Mouse (Mus musculus) MEL (cell line): ENCODE results near the gene Dennd6a. TPM values are rescaled to one million over a fixed set of nuclear protein-coding genes. Genes with fewer than 3 reads are reported as not detected.

ENCODE experiments used
- DNase-seq: peaks from one replicate; pipeline ENCODE4 v3.0.0; 2011; ENCODE audit warnings: low read depth, low spot score
- H3K27ac ChIP-seq: 2 replicates; pipeline ENCODE4 v1.5.1; 2012; ENCODE audit warnings: low read depth, mild to moderate bottlenecking, control low read depth, low read length, moderate library complexity; ENCODE audit not compliant: control insufficient read depth
- H3K27me3 ChIP-seq, 2 experiments: fragments of 150-350 bp in 1 of 2; sonication (generic) in 1 of 2; 2 replicates each; pipeline ENCODE4 v1.6.1; 2012; ENCODE audit warnings: low read length in 2 of 2, mild to moderate bottlenecking in 2 of 2, improper control_type of control experiment in 1 of 2, moderate library complexity in 1 of 2; ENCODE audit not compliant: insufficient read depth in 2 of 2, control insufficient read depth in 1 of 2
- H3K36me3 ChIP-seq, 2 experiments: 2 replicates each; pipeline ENCODE4 v1.6.1; 2012 to 2014; ENCODE audit warnings: low read length in 2 of 2, improper control_type of control experiment in 1 of 2, inconsistent platforms in 1 of 2, mild to moderate bottlenecking in 1 of 2; ENCODE audit not compliant: insufficient read depth in 2 of 2, control insufficient read depth in 1 of 2
- H3K4me1 ChIP-seq, 2 experiments: fragments of 150-350 bp in 1 of 2; sonication (generic) in 1 of 2; 2 replicates each; pipeline ENCODE4 v1.6.1; 2012; ENCODE audit warnings: low read length in 2 of 2, improper control_type of control experiment in 1 of 2, mild to moderate bottlenecking in 1 of 2; ENCODE audit not compliant: insufficient read depth in 2 of 2, control insufficient read depth in 1 of 2
- H3K4me3 ChIP-seq, 2 experiments: fragments of 150-350 bp in 1 of 2; sonication (generic) in 1 of 2; 2 replicates each; pipeline ENCODE4 v1.5.1; 2012; ENCODE audit warnings: low read depth in 2 of 2, low read length in 2 of 2, mild to moderate bottlenecking in 2 of 2, moderate library complexity in 2 of 2, control low read depth in 1 of 2, improper control_type of control experiment in 1 of 2; ENCODE audit not compliant: control insufficient read depth in 1 of 2, insufficient read depth in 1 of 2
- H3K79me2 ChIP-seq: 2 replicates; pipeline ENCODE4 v1.6.1; 2012; ENCODE audit warnings: mild to moderate bottlenecking, low read length, moderate library complexity; ENCODE audit not compliant: control insufficient read depth, poor library complexity, insufficient read depth
- H3K9ac ChIP-seq: 2 replicates; pipeline ENCODE4 v1.6.1; 2012; ENCODE audit warnings: low read depth, mild to moderate bottlenecking, control low read depth, low read length, moderate library complexity; ENCODE audit not compliant: control insufficient read depth, poor library complexity, severe bottlenecking
- H3K9me3 ChIP-seq: fragments of 150-350 bp; sonication (generic); replicated peaks from 2 replicates; pipeline ENCODE4 v1.6.1; 2012; ENCODE audit warnings: mild to moderate bottlenecking, low read length, improper control_type of control experiment, moderate library complexity; ENCODE audit not compliant: insufficient read depth
- BHLHE40 ChIP-seq: IDR thresholded peaks from 2 replicates; pipeline ENCODE4 v1.6.1; 2012; ENCODE audit warnings: low read depth, mild to moderate bottlenecking, inconsistent platforms, low read length, improper control_type of control experiment, borderline replicate concordance
- CTCF ChIP-seq, 3 experiments: IDR thresholded peaks in 2 of 3; conservative IDR thresholded peaks in 1 of 3; 2 replicates each; pipeline ENCODE4 v1.5.1; 2011 to 2012; ENCODE audit warnings: low read length in 3 of 3, low read depth in 2 of 3, mild to moderate bottlenecking in 2 of 3, improper control_type of control experiment in 1 of 3, inconsistent platforms in 1 of 3, mixed read lengths in 1 of 3, moderate library complexity in 1 of 3; ENCODE audit not compliant: control insufficient read depth in 1 of 3, insufficient read depth in 1 of 3, poor library complexity in 1 of 3, severe bottlenecking in 1 of 3
- E2F4 ChIP-seq: IDR thresholded peaks from 2 replicates; pipeline ENCODE4 v1.6.1; 2011; ENCODE audit warnings: low read depth, low read length, improper control_type of control experiment, borderline replicate concordance
- EP300 ChIP-seq, 2 experiments: IDR thresholded peaks; 2 replicates each; pipeline ENCODE4 v1.6.1; 2011; ENCODE audit warnings: improper control_type of control experiment in 2 of 2, low read length in 2 of 2, low read depth in 1 of 2, mild to moderate bottlenecking in 1 of 2
- ETS1 ChIP-seq: IDR thresholded peaks from 2 replicates; pipeline ENCODE4 v1.6.1; 2012; ENCODE audit warnings: low read depth, mild to moderate bottlenecking, inconsistent platforms, low read length, improper control_type of control experiment, moderate library complexity
- GABPA ChIP-seq: IDR thresholded peaks from 2 replicates; pipeline ENCODE4 v1.6.1; 2012; ENCODE audit warnings: low read depth, mild to moderate bottlenecking, inconsistent platforms, low read length, improper control_type of control experiment, moderate library complexity
- GATA1 ChIP-seq: IDR thresholded peaks from 2 replicates; pipeline ENCODE4 v1.6.1; 2011; ENCODE audit warnings: low read depth, low read length, improper control_type of control experiment
- MAFK ChIP-seq: IDR thresholded peaks from 2 replicates; pipeline ENCODE4 v1.6.1; 2011; ENCODE audit warnings: low read depth, mild to moderate bottlenecking, low read length, improper control_type of control experiment, borderline replicate concordance
- MAX ChIP-seq: IDR thresholded peaks from 2 replicates; pipeline ENCODE4 v1.6.1; 2011; ENCODE audit warnings: low read length, improper control_type of control experiment
- MEF2A ChIP-seq: IDR thresholded peaks from 2 replicates; pipeline ENCODE4 v1.6.1; 2014; ENCODE audit warnings: low read depth, mild to moderate bottlenecking, inconsistent platforms, low read length, improper control_type of control experiment; ENCODE audit not compliant: poor library complexity, insufficient replicate concordance, severe bottlenecking; ENCODE audit errors: extremely low read depth
- MXI1 ChIP-seq: IDR thresholded peaks from 2 replicates; pipeline ENCODE4 v1.6.1; 2011; ENCODE audit warnings: mild to moderate bottlenecking, low read depth, low read length, improper control_type of control experiment
- NRF1 ChIP-seq: IDR thresholded peaks from 2 replicates; pipeline ENCODE4 v1.6.1; 2014; ENCODE audit warnings: low read depth, mild to moderate bottlenecking, inconsistent platforms, low read length, improper control_type of control experiment, moderate library complexity; ENCODE audit not compliant: poor library complexity, insufficient read depth, severe bottlenecking
- POLR2AphosphoS2 ChIP-seq: IDR thresholded peaks from 2 replicates; pipeline ENCODE4 v1.6.1; 2011; ENCODE audit warnings: low read length, improper control_type of control experiment
- POLR2AphosphoS5 ChIP-seq: IDR thresholded peaks from 2 replicates; pipeline ENCODE4 v1.6.1; 2012; ENCODE audit warnings: low read depth, borderline replicate concordance, mild to moderate bottlenecking, inconsistent platforms, low read length, moderate library complexity, mixed read lengths
- SIN3A ChIP-seq: IDR thresholded peaks from 2 replicates; pipeline ENCODE4 v1.6.1; 2012; ENCODE audit warnings: low read length, improper control_type of control experiment, inconsistent platforms
- SMC3 ChIP-seq: IDR thresholded peaks from 2 replicates; pipeline ENCODE4 v1.6.1; 2011; ENCODE audit warnings: low read depth, low read length, improper control_type of control experiment
- TAL1 ChIP-seq: IDR thresholded peaks from 2 replicates; pipeline ENCODE4 v1.6.1; 2012; ENCODE audit warnings: mild to moderate bottlenecking, inconsistent platforms, low read length, moderate library complexity, mixed read lengths
- TCF12 ChIP-seq: IDR thresholded peaks from 2 replicates; pipeline ENCODE4 v1.6.1; 2014; ENCODE audit warnings: low read depth, mild to moderate bottlenecking, inconsistent platforms, low read length, improper control_type of control experiment, moderate library complexity
- ZC3H11A ChIP-seq: IDR thresholded peaks from 2 replicates; pipeline ENCODE4 v1.6.1; 2012; ENCODE audit warnings: low read depth, mild to moderate bottlenecking, inconsistent platforms, low read length, improper control_type of control experiment
- ZKSCAN1 ChIP-seq: IDR thresholded peaks from 2 replicates; pipeline ENCODE4 v1.6.1; 2012; ENCODE audit warnings: low read depth, mild to moderate bottlenecking, inconsistent platforms, low read length, improper control_type of control experiment, moderate library complexity
- ZMIZ1 ChIP-seq: IDR thresholded peaks from 2 replicates; pipeline ENCODE4 v1.6.1; 2012; ENCODE audit warnings: low read depth, mild to moderate bottlenecking, inconsistent platforms, low read length, improper control_type of control experiment, moderate library complexity
- ZNF384 ChIP-seq: IDR thresholded peaks from 2 replicates; pipeline ENCODE4 v1.6.1; 2012; ENCODE audit warnings: low read depth, mild to moderate bottlenecking, inconsistent platforms, low read length, improper control_type of control experiment
- polyA plus RNA-seq, 2 experiments: library from polyadenylated mRNA; stranded (reverse) in 1 of 2; unstranded in 1 of 2; fragments of >175 nt in 1 of 2; fragments of >200 nt in 1 of 2; gene quantifications; 2 replicates each; pipeline versions ENCODE4 v1.2.1 to v1.2.4; 2012; ENCODE audit warnings: low replicate concordance in 2 of 2, low read depth in 1 of 2; ENCODE audit not compliant: insufficient read length in 2 of 2, insufficient read depth in 1 of 2, missing spikeins in 1 of 2
- total RNA-seq: library from RNA; depleted of rRNA; stranded (reverse); fragments of 300-350 nt; gene quantifications from 2 replicates; pipeline ENCODE4 v1.2.3, GENCODE M21; 2012

Dennd6a gene
- total and polyA plus RNA-seq, 3 experiments, result 13.1 to 40.0 (median 13.6) TPM

DNA sequence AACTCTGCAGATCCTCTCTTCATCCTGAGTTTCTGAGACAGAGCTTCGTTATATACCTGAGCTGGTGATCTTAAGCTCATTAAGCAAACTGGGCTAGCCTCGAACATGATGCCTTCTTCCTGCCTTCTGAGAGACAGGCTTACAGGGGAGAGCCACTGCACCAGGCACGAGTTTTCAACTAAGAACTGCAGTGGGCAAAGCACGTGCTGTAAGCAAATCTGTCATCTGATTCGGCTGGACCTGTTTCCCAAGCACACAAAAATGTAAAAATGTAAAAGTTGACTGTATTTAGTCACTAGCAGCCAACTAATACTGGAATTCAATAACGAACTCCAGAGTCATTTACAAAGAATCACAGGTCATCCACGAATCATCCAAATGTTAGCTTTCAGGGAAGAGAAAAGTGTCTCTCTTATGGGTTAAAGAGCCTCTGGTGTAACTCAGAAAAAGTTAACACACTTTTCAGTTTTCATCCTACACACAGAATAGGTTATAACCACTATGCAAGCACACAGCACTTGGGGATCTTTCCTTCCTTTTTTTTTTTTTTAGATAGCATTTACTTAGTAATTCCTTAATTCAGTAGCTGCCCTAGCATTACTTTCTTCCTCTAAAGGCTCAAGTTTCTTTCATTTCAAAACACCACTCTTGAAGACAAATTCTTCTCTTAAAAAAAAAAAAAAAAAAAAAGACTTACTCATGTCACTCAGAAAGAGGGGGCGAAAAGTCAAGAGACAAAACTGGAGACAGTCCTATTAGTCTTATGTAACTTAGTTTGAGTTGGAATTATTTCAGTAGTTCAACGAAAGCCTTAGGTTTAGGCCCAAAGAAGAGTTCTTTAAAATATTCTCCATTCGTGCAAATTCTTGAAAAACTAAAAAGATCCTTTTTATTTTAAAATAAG lies 42.0 kb upstream of the Dennd6a start:
- H3K9ac ChIP-seq, result peak overlapping the region; percentile 46
- H3K27ac ChIP-seq, result no peak overlapping the region; the same call in 1 of the 2 replicates
- peak; percentile 48 for DNase-seq
- peaks cover 9 to 23% of the 10 kb centered on the region in 2 experiments for H3K4me1 ChIP-seq
- H3K27me3 ChIP-seq, result no peaks in the 10 kb centered on the region
- TF ChIP-seq TAL1, result no peak
- TF ChIP-seq MAFK, result no peak
- TF ChIP-seq BHLHE40, result peak; percentile 52; the same call in 1 of the 2 replicates
- no peak for TF ChIP-seq NRF1
- TF ChIP-seq EP300 (IDR thresholded peaks at IDR 0.05; ENCODE audit: low read depth in 1 of 2, low read length in 2 of 2), result no peak
- peak; percentile 87 for TF ChIP-seq MXI1
- peak; percentile 91 for TF ChIP-seq ZNF384
- no peak for TF ChIP-seq E2F4
- peak; percentile 72; the same call in 1 of the 2 replicates for TF ChIP-seq MAX
- TF ChIP-seq TCF12, result no peak
- no peak for TF ChIP-seq MEF2A
- TF ChIP-seq POLR2AphosphoS5, result no peak
- no peak for TF ChIP-seq ZKSCAN1
- no peak for TF ChIP-seq ETS1
- TF ChIP-seq, all 39 proteins: peak for 4
- Histone ChIP-seq H3K9me3 (no peaks in the 10 kb centered on the region), H3K79me2 (peaks cover 65% of the 10 kb centered on the region), H3K4me3 (peak overlapping the region; percentile 46 to 77), H3K36me3 (peaks cover 5 to 41% of the 10 kb centered on the region in 2 experiments)

DNA sequence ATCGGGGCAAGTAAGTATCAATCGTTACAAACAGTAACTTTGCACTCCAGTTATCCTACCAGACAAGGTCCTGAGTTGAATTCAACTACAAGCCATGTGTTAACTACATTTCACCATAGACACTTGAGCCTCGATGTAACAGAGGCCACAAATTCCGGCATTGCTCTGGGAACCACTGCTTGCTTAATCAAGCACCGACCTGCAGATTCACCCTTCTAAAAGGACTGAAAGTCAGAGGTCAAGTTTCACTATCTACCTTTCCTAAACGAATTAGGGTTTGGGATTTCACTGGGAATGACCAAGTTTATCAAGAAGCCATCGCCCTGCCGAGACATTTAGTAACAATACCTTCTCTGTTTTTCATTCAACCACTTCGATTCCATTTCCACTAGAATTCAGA lies 40.9 kb upstream of the Dennd6a start:
- peak overlapping the region; percentile 17 for H3K27ac ChIP-seq
- TF ChIP-seq NRF1, result no peak
- TF ChIP-seq GABPA, result no peak
- peak; percentile 24; the same call in 1 of the 2 replicates for TF ChIP-seq SIN3A
- peak; percentile 53 for TF ChIP-seq MXI1
- no peak for TF ChIP-seq GATA1
- TF ChIP-seq POLR2AphosphoS5, result no peak
- TF ChIP-seq MEF2A, result no peak
- no peak for TF ChIP-seq POLR2AphosphoS2
- no peak for TF ChIP-seq SMC3
- no peak for TF ChIP-seq CTCF (IDR thresholded peaks at IDR 0.05 in 2 of 3, conservative IDR thresholded peaks at IDR 0.05 in 1 of 3; ENCODE audit: control insufficient read depth in 1 of 3, insufficient read depth in 1 of 3, low read depth in 2 of 3, low read length in 3 of 3, poor library complexity in 1 of 3, severe bottlenecking in 1 of 3)
- TF ChIP-seq ZC3H11A, result no peak
- TF ChIP-seq ZMIZ1, result no peak
- no peak for TF ChIP-seq EP300 (IDR thresholded peaks at IDR 0.05; ENCODE audit: low read depth in 1 of 2, low read length in 2 of 2)
- TF ChIP-seq, all 39 proteins: peak for 2

More for the DNA sequence above, 40.9 kb upstream of the Dennd6a start:
- H3K4me3 ChIP-seq, result peak overlapping the region; percentile 77 to 86
- H3K79me2 ChIP-seq, result peaks cover 57% of the 10 kb centered on the region
- peaks cover 2 to 33% of the 10 kb centered on the region in 2 experiments; a peak in 3 of 4 replicates for H3K36me3 ChIP-seq
- H3K4me1 ChIP-seq, result peaks cover 5 to 19% of the 10 kb centered on the region in 2 experiments
- DNase-seq, result peak; percentile 63
- peak overlapping the region; percentile 98 for H3K9ac ChIP-seq
- no peaks in the 10 kb centered on the region for H3K27me3 ChIP-seq
- no peaks in the 10 kb centered on the region for H3K9me3 ChIP-seq
